Comparison of ENCODE assay signal across 12 mouse cellular contexts in genomic region chr19:24644971-24645370, GRCm38 (mm10). TPM values are rescaled to one million over a fixed set of nuclear protein-coding genes. Genes with fewer than 3 reads are reported as not detected.
"Had no signal": no experiment of that assay in that cellular context is flagged by ENCODE, and none has a peak within 500 bp of the region (broad histone marks: within the 10 kb centered on the region; RNA-seq: fewer than 3 reads in every experiment).

No protein-coding gene starts in this region.

- DNase-seq: kidney, postnatal 14 days; lung, postnatal 14 days had no signal

- H3K4me3 ChIP-seq: kidney, embryonic 15.5 days; limb, embryonic 10.5 days; liver, embryonic 15.5 days; lung, embryonic 15.5 days; megakaryocyte, embryonic 14.5 days; midbrain, embryonic 15.5 days; neural tube, embryonic 12.5 days had no signal

- H3K36me3 ChIP-seq: kidney, embryonic 15.5 days; limb, embryonic 10.5 days; liver, embryonic 15.5 days; lung, embryonic 15.5 days; midbrain, embryonic 15.5 days; neural tube, embryonic 12.5 days had no signal

- H3K4me1 ChIP-seq: kidney, embryonic 15.5 days; liver, embryonic 15.5 days; lung, embryonic 15.5 days; midbrain, embryonic 15.5 days; neural tube, embryonic 12.5 days had no signal

- H3K27me3 ChIP-seq: kidney, embryonic 15.5 days; liver, embryonic 15.5 days; lung, embryonic 15.5 days; midbrain, embryonic 15.5 days; neural tube, embryonic 12.5 days had no signal

- H3K27ac ChIP-seq: kidney, embryonic 15.5 days; limb, embryonic 10.5 days; liver, embryonic 15.5 days; lung, embryonic 15.5 days; macrophage; midbrain, embryonic 15.5 days; neural tube, embryonic 12.5 days had no signal

RNA-seq across cellular contexts. Expression of gene Tmem252, which starts 28.8 kb away (rescaled TPM):
- total RNA-seq: monocyte, adult 5-6 weeks; neutrophil, adult 5-6 weeks had no signal
- polyA plus RNA-seq: macrophage had no signal
